Mouse (Mus musculus): ENCODE results near the gene Necap2. TPM values are rescaled to one million over a fixed set of nuclear protein-coding genes. Genes with fewer than 3 reads are reported as not detected.

The Necap2 gene
- polyA plus RNA-seq, 1 experiment from 2014 or later, result 54.7 TPM

GRCm38 (mm10) chr4:141099956-141100355 is 21.8 kb upstream of the Necap2 start:
- no peak overlapping the region for H3K27ac ChIP-seq
- peaks cover 12% of the 10 kb centered on the region for H3K4me1 ChIP-seq
- WGBS, result 90% methylated on average over 5 of the region's 5 CpGs
- no peaks in the 10 kb centered on the region for H3K36me3 ChIP-seq (replicated peaks)
- DNase-seq (ENCODE audit: extremely low spot score, low spot score), result no peak
- no peaks in the 10 kb centered on the region for H3K9me3 ChIP-seq
- H3K4me3 ChIP-seq, result no peak overlapping the region
- H3K27me3 ChIP-seq (ENCODE audit: poor library complexity, severe bottlenecking), result no peaks in the 10 kb centered on the region

- no peak for DNase-seq (ENCODE audit: extremely low spot score, low spot score)
- H3K4me3 ChIP-seq, result no peak overlapping the region
- WGBS, result 87% methylated on average over 4 of the region's 4 CpGs
Observed at GRCm38 (mm10) chr4:141098935-141099334, 20.8 kb upstream of the Necap2 start.

GRCm38 (mm10) chr4:141096710-141097109 is 18.6 kb upstream of the Necap2 start:
- Histone ChIP-seq H3K27ac (peak overlapping the region; percentile 48; the same call in 1 of the 2 replicates), H3K27me3 (ENCODE audit: poor library complexity, severe bottlenecking) (no peaks in the 10 kb centered on the region)
- 22% methylated on average over 9 of the region's 9 CpGs for WGBS

More at GRCm38 (mm10) chr4:141098935-141099334, 20.8 kb upstream of the Necap2 start:
- H3K27me3 ChIP-seq (ENCODE audit: poor library complexity, severe bottlenecking), result no peaks in the 10 kb centered on the region
- no peaks in the 10 kb centered on the region for H3K9me3 ChIP-seq
- H3K36me3 ChIP-seq (replicated peaks), result no peaks in the 10 kb centered on the region
- no peak overlapping the region for H3K27ac ChIP-seq
- H3K4me1 ChIP-seq, result peaks cover 12% of the 10 kb centered on the region

GRCm38 (mm10) chr4:141095016-141095415 is 16.9 kb upstream of the Necap2 start:
- Histone ChIP-seq H3K4me3 (no peak overlapping the region), H3K27ac (no peak overlapping the region), H3K36me3 (replicated peaks) (no peaks in the 10 kb centered on the region), H3K4me1 (peaks cover 12% of the 10 kb centered on the region), H3K9me3 (no peaks in the 10 kb centered on the region), H3K27me3 (ENCODE audit: poor library complexity, severe bottlenecking) (no peaks in the 10 kb centered on the region)
- WGBS, result 83% methylated on average over 10 of the region's 10 CpGs
- no peak for DNase-seq (ENCODE audit: extremely low spot score, low spot score)

More at GRCm38 (mm10) chr4:141096710-141097109, 18.6 kb upstream of the Necap2 start:
- H3K4me1 ChIP-seq, result peaks cover 12% of the 10 kb centered on the region
- H3K4me3 ChIP-seq, result no peak overlapping the region
- no peak for DNase-seq (ENCODE audit: extremely low spot score, low spot score)
- no peaks in the 10 kb centered on the region for H3K9me3 ChIP-seq
- no peaks in the 10 kb centered on the region for H3K36me3 ChIP-seq (replicated peaks)

- Histone ChIP-seq H3K4me3 (no peak overlapping the region), H3K27ac (no peak overlapping the region), H3K9me3 (no peaks in the 10 kb centered on the region), H3K36me3 (replicated peaks) (no peaks in the 10 kb centered on the region), H3K4me1 (no peaks in the 10 kb centered on the region), H3K27me3 (ENCODE audit: poor library complexity, severe bottlenecking) (no peaks in the 10 kb centered on the region)
- WGBS, result 70% methylated on average over 9 of the region's 9 CpGs
- DNase-seq (ENCODE audit: extremely low spot score, low spot score), result no peak
Observed at GRCm38 (mm10) chr4:141088714-141089113, 10.6 kb upstream of the Necap2 start.

- no peak for DNase-seq (ENCODE audit: extremely low spot score, low spot score)
- Histone ChIP-seq H3K27ac (no peak within 1 kb of the TSS), H3K4me1 (no peaks in the 10 kb centered on the region), H3K36me3 (replicated peaks) (no peaks in the 10 kb centered on the region), H3K9me3 (no peaks in the 10 kb centered on the region), H3K27me3 (ENCODE audit: poor library complexity, severe bottlenecking) (no peaks in the 10 kb centered on the region), H3K4me3 (no peak within 1 kb of the TSS)
- WGBS, result 80% methylated on average over 6 of the region's 6 CpGs
Observed at GRCm38 (mm10) chr4:141088033-141088432, 9.9 kb upstream of the Necap2 start, which contains the start of gene Spata21. Gene Spata21, plus strand, starts transcription at chr4:141088333.

GRCm38 (mm10) chr4:141086862-141087261 is 8.7 kb upstream of the Necap2 start:
- Histone ChIP-seq H3K4me1 (no peaks in the 10 kb centered on the region), H3K9me3 (no peaks in the 10 kb centered on the region), H3K36me3 (replicated peaks) (no peaks in the 10 kb centered on the region), H3K27ac (no peak overlapping the region), H3K4me3 (no peak overlapping the region), H3K27me3 (ENCODE audit: poor library complexity, severe bottlenecking) (no peaks in the 10 kb centered on the region)
- DNase-seq (ENCODE audit: extremely low spot score, low spot score), result no peak
- WGBS, result 84% methylated on average over 10 of the region's 10 CpGs

- H3K9me3 ChIP-seq, result no peaks in the 10 kb centered on the region
- peaks cover 22% of the 10 kb centered on the region for H3K36me3 ChIP-seq (replicated peaks)
- peak overlapping the region; percentile 99 for H3K4me3 ChIP-seq
- WGBS, result 76% methylated on average over 18 of the region's 18 CpGs
- H3K4me1 ChIP-seq, result peaks cover 21% of the 10 kb centered on the region
- DNase-seq (ENCODE audit: extremely low spot score, low spot score), result no peak
- peak overlapping the region; percentile 8; the same call in 1 of the 2 replicates for H3K27ac ChIP-seq
- no peaks in the 10 kb centered on the region for H3K27me3 ChIP-seq (ENCODE audit: poor library complexity, severe bottlenecking)
Observed at GRCm38 (mm10) chr4:141078510-141079137, 467 bp upstream of the Necap2 start.

- 88% methylated on average over 17 of the region's 17 CpGs for WGBS
- H3K4me3 ChIP-seq, result peak overlapping the region; percentile 99
- peaks cover 39% of the 10 kb centered on the region for H3K36me3 ChIP-seq (replicated peaks)
- DNase-seq (ENCODE audit: extremely low spot score, low spot score), result no peak
- no peaks in the 10 kb centered on the region for H3K27me3 ChIP-seq (ENCODE audit: poor library complexity, severe bottlenecking)
- H3K9me3 ChIP-seq, result no peaks in the 10 kb centered on the region
- no peak overlapping the region for H3K27ac ChIP-seq
- H3K4me1 ChIP-seq, result peaks cover 21% of the 10 kb centered on the region
Observed at GRCm38 (mm10) chr4:141076761-141077506, 1.2 kb downstream of the Necap2 start.

GRCm38 (mm10) chr4:141074109-141074508 is 4.0 kb downstream of the Necap2 start:
- 94% methylated on average over 4 of the region's 4 CpGs for WGBS

GRCm38 (mm10) chr4:141073661-141074060 is 4.5 kb downstream of the Necap2 start:
- DNase-seq (ENCODE audit: extremely low spot score, low spot score), result no peak
- 92% methylated on average over 9 of the region's 9 CpGs for whole genome bisulfite sequencing
- Histone ChIP-seq H3K4me3 (no peak overlapping the region), H3K9me3 (no peaks in the 10 kb centered on the region), H3K4me1 (peaks cover 21% of the 10 kb centered on the region), H3K27me3 (ENCODE audit: poor library complexity, severe bottlenecking) (no peaks in the 10 kb centered on the region), H3K27ac (no peak overlapping the region), H3K36me3 (replicated peaks) (peaks cover 72% of the 10 kb centered on the region)

More at GRCm38 (mm10) chr4:141074109-141074508, 4.0 kb downstream of the Necap2 start:
- Histone ChIP-seq H3K27me3 (ENCODE audit: poor library complexity, severe bottlenecking) (no peaks in the 10 kb centered on the region), H3K4me1 (peaks cover 21% of the 10 kb centered on the region), H3K4me3 (no peak overlapping the region), H3K36me3 (replicated peaks) (peaks cover 68% of the 10 kb centered on the region), H3K27ac (no peak overlapping the region), H3K9me3 (no peaks in the 10 kb centered on the region)
- no peak for DNase-seq (ENCODE audit: extremely low spot score, low spot score)

GRCm38 (mm10) chr4:141072502-141072901 is 5.7 kb downstream of the Necap2 start:
- Histone ChIP-seq H3K4me1 (peaks cover 17% of the 10 kb centered on the region), H3K9me3 (no peaks in the 10 kb centered on the region), H3K36me3 (replicated peaks) (peaks cover 84% of the 10 kb centered on the region), H3K4me3 (no peak overlapping the region), H3K27ac (no peak overlapping the region), H3K27me3 (ENCODE audit: poor library complexity, severe bottlenecking) (no peaks in the 10 kb centered on the region)
- no peak for DNase-seq (ENCODE audit: extremely low spot score, low spot score)
- WGBS, result 95% methylated on average over 11 of the region's 11 CpGs

- Histone ChIP-seq H3K27ac (no peak overlapping the region), H3K4me3 (no peak overlapping the region), H3K9me3 (no peaks in the 10 kb centered on the region), H3K4me1 (0 out of 2 replicates have a peak, but pooled peaks cover 3% of the 10 kb centered on the region), H3K27me3 (ENCODE audit: poor library complexity, severe bottlenecking) (no peaks in the 10 kb centered on the region), H3K36me3 (replicated peaks) (peaks cover 93% of the 10 kb centered on the region)
- 62% methylated on average over 4 of the region's 4 CpGs for WGBS
- DNase-seq (ENCODE audit: extremely low spot score, low spot score), result peak; percentile 40
Observed at GRCm38 (mm10) chr4:141069731-141070130, 8.4 kb downstream of the Necap2 start.

Measured in forebrain, embryonic 10.5 days (tissue).